Mouse (Mus musculus) embryonic facial prominence, embryonic 10.5 days (tissue): Measurements from ENCODE around the gene Nampt. TPM values are rescaled to one million over a fixed set of nuclear protein-coding genes. Genes with fewer than 3 reads are reported as not detected.

Experiments used
- DNase-seq: peaks from one replicate; pipeline ENCODE4 v3.0.0-alpha.2; 2017; ENCODE audit warnings: low spot score
- H3K27ac ChIP-seq: fragments of 300-500 bp; sonication (generic); replicated peaks from 2 replicates; pipeline ENCODE4 v1.5.1; 2016; ENCODE audit warnings: mild to moderate bottlenecking
- H3K27me3 ChIP-seq: fragments of 300-500 bp; sonication (generic); replicated peaks from 2 replicates; pipeline ENCODE4 v1.6.1; 2016; ENCODE audit warnings: low read depth, mild to moderate bottlenecking; ENCODE audit not compliant: poor library complexity, severe bottlenecking
- H3K36me3 ChIP-seq: fragments of 300-500 bp; sonication (generic); replicated peaks from 2 replicates; pipeline ENCODE4 v1.6.1; 2016; ENCODE audit warnings: mild to moderate bottlenecking, moderate library complexity
- H3K4me1 ChIP-seq: fragments of 300-500 bp; sonication (generic); 2 replicates; pipeline ENCODE4 v1.6.1; 2016
- H3K4me3 ChIP-seq: fragments of 300-500 bp; sonication (generic); 2 replicates; pipeline ENCODE4 v1.5.1; 2016; ENCODE audit warnings: mild to moderate bottlenecking, moderate library complexity
- H3K9me3 ChIP-seq: fragments of 300-500 bp; sonication (generic); 2 replicates; pipeline ENCODE4 v1.6.1; 2016; ENCODE audit warnings: mild to moderate bottlenecking
- WGBS: fragments of 180-500 bp; shearing (Covaris S2); methylation state at CpG from one replicate; pipeline ENCODE4 v1.1.7; 2016; 5-methylcytosine and 5-hydroxymethylcytosine counted together
- polyA plus RNA-seq: library from polyadenylated mRNA; unstranded; fragments of >200 nt; fragmentation: Nextera tagmentation; extraction: Ambion mirVana; gene quantifications from 2 replicates; pipeline ENCODE4 v1.2.1, GENCODE M21; 2016

Gene Nampt
- polyA plus RNA-seq, result 37.6 and 39.6 TPM in 2 replicates

DNA sequence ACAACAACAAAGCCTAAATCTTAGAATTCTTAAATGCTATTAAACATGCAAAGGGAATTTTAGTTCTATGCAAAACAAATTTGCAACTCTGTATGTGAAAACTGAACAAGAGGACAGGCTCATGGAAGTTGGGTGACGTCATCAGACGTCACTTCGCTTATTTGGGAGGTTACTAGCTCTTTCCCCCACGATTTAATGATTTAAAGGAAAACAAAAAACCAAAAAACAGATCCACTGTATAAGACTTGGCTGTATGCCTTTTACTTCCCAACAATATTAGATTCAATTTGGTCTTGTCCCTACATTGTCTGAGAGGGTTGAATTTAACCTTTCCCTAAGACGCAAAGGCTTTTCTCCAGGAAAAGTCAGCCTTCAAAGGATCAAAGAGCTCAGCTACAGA, at the start of gene Nampt:
Gene Nampt (plus strand): TSS at position 130 of the 400 bp plus-strand sequence.
- peak; percentile 23 for DNase-seq

DNA sequence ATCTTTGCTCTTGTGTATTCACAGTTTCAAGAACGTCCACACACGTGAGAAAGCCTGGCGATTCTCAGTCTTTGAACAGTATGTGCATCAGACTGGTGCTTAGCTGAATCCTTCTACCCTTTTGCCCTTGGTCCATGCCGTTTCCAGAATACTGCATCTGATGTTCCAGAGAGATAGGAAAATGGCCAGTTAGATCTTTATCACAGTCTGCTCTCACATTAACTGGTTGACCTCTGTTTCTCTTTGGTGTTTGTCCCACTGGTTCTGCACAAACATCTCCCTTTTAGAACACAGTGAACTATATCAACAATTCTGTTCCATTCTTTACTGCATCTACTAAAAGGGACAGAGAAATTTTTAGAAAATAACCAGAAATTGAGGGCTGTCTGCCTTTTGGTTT, 48.6 kb upstream of the Nampt start:
- WGBS, result 85% methylated on average over 4 of the region's 4 CpGs
- H3K27me3 ChIP-seq, result no peaks in the 10 kb centered on the region
- no peaks in the 10 kb centered on the region for H3K36me3 ChIP-seq
- no peak overlapping the region for H3K4me3 ChIP-seq
- no peak for DNase-seq
- no peak overlapping the region for H3K27ac ChIP-seq
- H3K9me3 ChIP-seq, result no peaks in the 10 kb centered on the region
- no peaks in the 10 kb centered on the region for H3K4me1 ChIP-seq

More for the DNA sequence above, at the start of gene Nampt:
- peak within 1 kb of the TSS; percentile 90 for H3K4me3 ChIP-seq
- H3K4me1 ChIP-seq, result peaks cover 24% of the 10 kb centered on the region
- no peaks in the 10 kb centered on the region for H3K27me3 ChIP-seq
- H3K9me3 ChIP-seq, result no peaks in the 10 kb centered on the region
- H3K36me3 ChIP-seq, result peaks cover 15% of the 10 kb centered on the region
- 13% methylated on average over 5 of the region's 5 CpGs for WGBS
- H3K27ac ChIP-seq, result peak within 1 kb of the TSS; percentile 96

- Histone ChIP-seq H3K27ac (no peak overlapping the region), H3K27me3 (no peaks in the 10 kb centered on the region), H3K4me1 (no peaks in the 10 kb centered on the region), H3K36me3 (no peaks in the 10 kb centered on the region), H3K9me3 (no peaks in the 10 kb centered on the region), H3K4me3 (no peak overlapping the region)
- DNase-seq, result no peak
- 82% methylated on average over 5 of the region's 5 CpGs for WGBS
Observed at GRCm38 (mm10) chr12:32774592-32774991, 44.8 kb upstream of the Nampt start.

DNA sequence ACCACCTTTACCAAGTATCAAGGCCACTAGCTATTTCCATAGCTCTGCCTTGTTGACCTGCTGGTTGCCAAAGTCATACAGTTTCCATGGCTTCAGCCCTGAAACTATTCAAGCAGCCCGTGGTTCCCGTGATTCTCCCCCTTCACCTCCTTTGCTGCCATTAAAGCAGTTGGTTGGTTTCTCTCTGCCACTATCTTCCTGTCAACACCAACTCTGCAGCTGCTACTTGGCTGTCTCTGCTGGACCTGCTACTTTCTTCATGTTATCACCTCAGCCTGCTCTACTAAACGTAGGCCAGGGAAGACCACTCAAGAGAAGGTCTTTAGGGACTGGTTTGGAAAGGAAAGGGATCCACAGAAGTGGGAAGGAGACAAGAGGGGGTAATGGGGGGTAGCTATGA, 30.3 kb upstream of the Nampt start:
- H3K4me3 ChIP-seq, result no peak overlapping the region
- DNase-seq, result no peak
- no peaks in the 10 kb centered on the region for H3K36me3 ChIP-seq
- no peaks in the 10 kb centered on the region for H3K9me3 ChIP-seq
- H3K4me1 ChIP-seq, result no peaks in the 10 kb centered on the region
- H3K27me3 ChIP-seq, result no peaks in the 10 kb centered on the region
- WGBS, result 86% methylated on average over 3 of the region's 3 CpGs
- H3K27ac ChIP-seq, result no peak overlapping the region

GRCm38 (mm10) chr12:32795765-32796471, 23.4 kb upstream of the Nampt start:
- WGBS, result 80% methylated on average over 8 of the region's 8 CpGs
- Histone ChIP-seq H3K27me3 (no peaks in the 10 kb centered on the region), H3K9me3 (no peaks in the 10 kb centered on the region), H3K4me1 (no peaks in the 10 kb centered on the region), H3K36me3 (no peaks in the 10 kb centered on the region), H3K27ac (no peak overlapping the region), H3K4me3 (no peak overlapping the region)
- DNase-seq, result no peak

DNA sequence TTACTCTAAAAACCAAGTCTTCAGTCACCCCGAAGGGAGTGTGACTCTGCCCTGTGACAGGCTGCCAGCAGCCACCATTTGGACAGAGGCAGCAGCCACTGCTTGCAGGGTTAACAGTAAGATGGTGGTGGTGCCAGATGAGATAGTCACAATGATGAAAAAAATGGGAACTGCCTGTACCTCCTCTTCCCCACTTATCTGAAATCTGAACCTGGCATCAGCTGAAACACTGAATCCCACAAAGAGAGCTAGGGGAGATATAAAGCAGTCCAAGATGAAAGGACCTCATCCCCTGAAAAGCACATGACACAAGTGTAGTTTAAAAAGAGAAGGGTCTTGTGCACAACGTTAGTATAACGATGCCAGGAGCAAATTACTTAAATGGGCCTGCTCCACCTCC, 21.9 kb upstream of the Nampt start:
- no peak overlapping the region for H3K27ac ChIP-seq
- H3K36me3 ChIP-seq, result no peaks in the 10 kb centered on the region
- H3K4me1 ChIP-seq, result no peaks in the 10 kb centered on the region
- H3K27me3 ChIP-seq, result no peaks in the 10 kb centered on the region
- no peak for DNase-seq
- no peak overlapping the region for H3K4me3 ChIP-seq
- WGBS, result 66% methylated on average over 3 of the region's 3 CpGs
- no peaks in the 10 kb centered on the region for H3K9me3 ChIP-seq

DNA sequence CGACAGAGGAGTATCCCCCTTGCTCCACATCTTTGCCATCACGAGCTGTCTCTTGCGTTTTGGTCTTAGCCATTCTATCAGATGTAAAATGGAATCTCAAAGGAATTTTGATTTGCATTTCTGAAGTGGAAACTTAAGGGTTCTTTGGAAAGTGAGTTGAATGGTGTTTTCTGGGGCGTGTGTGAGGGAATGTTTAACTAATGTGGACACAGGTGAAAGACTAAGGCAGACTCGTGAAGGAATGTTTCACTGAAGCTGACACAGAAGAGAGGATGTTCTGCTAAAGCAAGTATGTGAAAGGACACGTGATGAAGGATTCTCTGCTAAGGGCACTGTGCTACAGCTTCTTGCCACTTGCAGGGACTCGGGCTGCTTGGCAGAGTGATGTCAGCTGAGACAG, 18.3 kb upstream of the Nampt start:
- no peaks in the 10 kb centered on the region for H3K27me3 ChIP-seq
- WGBS, result 83% methylated on average over 7 of the region's 7 CpGs
- no peak for DNase-seq
- H3K4me1 ChIP-seq, result no peaks in the 10 kb centered on the region
- H3K4me3 ChIP-seq, result no peak overlapping the region
- no peaks in the 10 kb centered on the region for H3K36me3 ChIP-seq
- H3K27ac ChIP-seq, result no peak overlapping the region
- H3K9me3 ChIP-seq, result no peaks in the 10 kb centered on the region

GRCm38 (mm10) chr12:32805559-32805958, 13.8 kb upstream of the Nampt start:
- WGBS, result 64% methylated on average over 1 of the region's 1 CpGs
- H3K4me3 ChIP-seq, result no peak overlapping the region
- H3K9me3 ChIP-seq, result no peaks in the 10 kb centered on the region
- no peaks in the 10 kb centered on the region for H3K4me1 ChIP-seq
- no peaks in the 10 kb centered on the region for H3K27me3 ChIP-seq
- no peak overlapping the region for H3K27ac ChIP-seq
- H3K36me3 ChIP-seq, result no peaks in the 10 kb centered on the region
- DNase-seq, result no peak

DNA sequence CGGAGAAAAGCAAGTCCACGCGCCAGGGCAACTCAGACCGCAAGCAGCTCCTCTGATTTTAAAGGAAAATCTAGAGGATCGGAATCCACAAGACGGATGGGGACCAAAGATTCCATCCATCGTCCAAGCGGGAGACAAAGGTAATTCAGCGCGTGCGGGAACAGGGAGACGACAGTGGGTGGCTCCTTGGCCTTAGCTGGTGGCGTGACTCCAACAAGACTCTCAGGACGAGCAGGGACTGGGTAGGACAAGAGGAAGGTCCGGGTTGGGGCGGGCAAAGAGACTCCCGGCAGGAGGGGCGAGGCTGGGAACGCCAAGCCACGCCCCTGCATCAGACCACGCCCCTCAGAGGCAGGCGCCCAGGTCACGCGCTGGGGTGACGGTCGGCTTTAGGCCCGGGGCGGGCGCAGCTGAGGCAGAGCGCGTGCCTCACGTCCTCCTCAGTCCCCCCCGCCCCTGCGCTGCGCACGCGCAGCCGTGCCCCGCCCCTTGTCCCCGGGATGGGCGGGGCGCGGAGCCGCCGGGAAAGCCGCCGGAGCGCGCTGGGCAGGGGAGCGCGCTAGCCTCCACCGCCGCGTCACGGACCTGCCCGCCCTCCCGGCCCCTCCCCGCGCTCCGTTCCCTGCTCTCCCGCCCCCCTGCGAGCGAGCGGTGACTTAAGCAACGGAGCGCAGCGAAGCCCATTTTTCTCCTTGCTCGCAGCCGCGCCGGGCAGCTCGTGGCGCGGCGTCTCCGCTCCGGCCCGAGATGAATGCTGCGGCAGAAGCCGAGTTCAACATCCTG, 669 bp downstream of the Nampt start:
- peak overlapping the region; percentile 96 for H3K27ac ChIP-seq
- no peaks in the 10 kb centered on the region for H3K9me3 ChIP-seq
- WGBS, result under 1% methylated on average over 80 of the region's 80 CpGs

DNA sequence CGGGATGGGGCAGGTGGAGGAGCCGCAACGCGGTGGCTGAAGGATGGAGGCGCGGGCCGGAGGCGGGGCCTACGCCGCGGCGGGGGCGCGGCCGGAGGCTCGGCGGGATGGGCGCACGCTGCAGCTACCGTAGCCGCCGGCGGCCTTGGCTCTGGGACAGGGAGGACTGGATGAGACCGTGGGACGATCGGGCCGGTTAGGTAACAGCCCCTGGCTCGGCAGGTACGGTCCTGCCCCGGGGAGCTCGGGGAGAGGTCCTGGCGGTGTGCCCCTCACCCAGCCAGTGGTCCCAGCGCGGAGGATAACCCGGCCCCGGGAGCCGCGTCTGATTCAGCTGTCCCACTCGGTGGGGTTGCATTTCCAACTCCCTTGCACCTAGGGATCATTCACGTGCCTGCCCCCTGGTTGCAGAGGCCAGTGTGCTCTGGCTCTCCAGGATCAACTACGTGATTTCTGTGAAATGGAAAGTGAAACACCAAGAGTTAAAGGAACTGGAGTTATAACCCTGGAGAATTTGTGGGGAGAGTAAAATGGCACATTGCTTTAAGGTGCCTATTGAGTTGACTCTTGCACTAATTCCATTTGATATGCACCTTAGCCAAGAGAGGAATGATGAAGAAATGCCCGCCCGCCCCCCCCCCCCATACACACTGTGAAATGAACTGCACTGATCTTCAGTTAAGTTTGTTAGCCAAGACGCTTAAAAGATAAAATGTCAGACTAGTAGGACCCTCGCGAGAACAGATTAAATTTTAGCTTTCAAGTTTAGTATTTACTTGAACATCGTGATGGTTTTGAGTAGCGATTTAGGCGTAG, 1.6 kb downstream of the Nampt start:
- Histone ChIP-seq H3K4me3 (peak overlapping the region; percentile 90), H3K9me3 (no peaks in the 10 kb centered on the region), H3K4me1 (peaks cover 24% of the 10 kb centered on the region), H3K27me3 (no peaks in the 10 kb centered on the region), H3K36me3 (peaks cover 28% of the 10 kb centered on the region), H3K27ac (peak overlapping the region; percentile 96)
- DNase-seq, result peak; percentile 80
- 2% methylated on average over 45 of the region's 49 CpGs for WGBS

More for the DNA sequence above, 669 bp downstream of the Nampt start:
- peak overlapping the region; percentile 90 for H3K4me3 ChIP-seq
- peaks cover 21% of the 10 kb centered on the region for H3K36me3 ChIP-seq
- H3K4me1 ChIP-seq, result peaks cover 24% of the 10 kb centered on the region
- no peaks in the 10 kb centered on the region for H3K27me3 ChIP-seq
- DNase-seq, result peak; percentile 99

DNA sequence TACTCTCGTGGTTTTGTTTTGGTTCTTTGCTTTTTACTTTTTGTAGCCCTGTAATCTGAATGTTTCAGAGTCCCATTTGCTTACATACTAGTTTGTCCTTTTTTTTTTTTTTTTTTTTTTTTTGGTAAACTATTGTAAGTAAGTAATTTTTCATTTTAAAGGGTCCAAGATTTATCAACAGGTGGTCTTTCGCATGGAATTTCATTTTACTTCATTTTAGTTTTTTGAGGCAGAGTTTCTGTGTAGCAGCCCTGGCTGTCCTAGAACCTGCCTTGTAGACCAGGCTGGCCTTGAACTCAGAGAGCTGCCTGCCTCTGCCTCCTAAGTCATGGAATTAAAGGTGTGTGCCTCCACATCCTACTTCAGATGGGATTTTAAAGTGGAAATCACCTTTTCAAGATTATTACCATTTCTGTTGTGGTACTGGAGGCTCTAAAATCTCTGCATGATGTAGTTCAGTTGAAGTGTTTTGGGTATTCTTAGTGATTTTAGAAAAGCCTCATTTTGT, 2.2 kb downstream of the Nampt start:
- Histone ChIP-seq H3K4me1 (peaks cover 24% of the 10 kb centered on the region), H3K27ac (no peak overlapping the region), H3K27me3 (no peaks in the 10 kb centered on the region), H3K4me3 (peak overlapping the region; percentile 90), H3K36me3 (peaks cover 31% of the 10 kb centered on the region), H3K9me3 (no peaks in the 10 kb centered on the region)
- 52% methylated on average over 2 of the region's 2 CpGs for WGBS
- DNase-seq, result no peak

DNA sequence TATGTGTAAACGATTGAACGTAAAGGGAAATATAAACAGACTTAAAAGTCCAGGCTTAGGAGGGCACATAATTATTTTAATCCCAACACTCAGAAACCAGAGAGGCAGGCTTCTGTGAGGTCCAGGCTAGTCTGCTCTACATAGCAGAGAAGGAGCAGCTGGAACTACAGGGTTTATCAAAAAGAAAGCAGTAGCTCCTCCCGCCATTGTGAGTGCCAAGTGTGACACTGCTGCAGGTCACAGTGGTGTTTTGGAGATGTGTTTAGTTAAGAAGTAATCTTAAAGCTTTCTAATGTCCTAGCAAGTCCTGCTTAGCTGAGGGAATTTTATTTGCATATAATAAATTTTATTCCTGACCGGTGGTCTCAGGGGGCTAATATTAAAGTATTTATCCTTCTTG, 2.7 kb downstream of the Nampt start:
- Histone ChIP-seq H3K36me3 (peaks cover 31% of the 10 kb centered on the region), H3K4me1 (peaks cover 24% of the 10 kb centered on the region), H3K27ac (no peak overlapping the region), H3K4me3 (peak overlapping the region; percentile 90; the same call in 1 of the 2 replicates), H3K27me3 (no peaks in the 10 kb centered on the region), H3K9me3 (no peaks in the 10 kb centered on the region)
- DNase-seq, result no peak
- WGBS, result 76% methylated on average over 4 of the region's 4 CpGs
